Mouse (Mus musculus) hindbrain, embryonic 15.5 days (tissue): ENCODE measurements around the gene Ccdc60. TPM values are rescaled to one million over a fixed set of nuclear protein-coding genes. Genes with fewer than 3 reads are reported as not detected.

Experiments used
- ATAC-seq: fragments of 200-750 bp; cut with Nextera tagmentation; 2 replicates; pipeline ENCODE4 v1.8.0; 2017; ENCODE audit warnings: low read depth, moderate number of reproducible peaks, moderate TSS enrichment; ENCODE audit not compliant: low FRiP score
- H3K27ac ChIP-seq: fragments of 300-500 bp; sonication (generic); replicated peaks from 2 replicates; pipeline ENCODE4 v1.5.1; 2015; ENCODE audit warnings: mild to moderate bottlenecking, inconsistent platforms
- H3K27me3 ChIP-seq: fragments of 300-500 bp; sonication (generic); 2 replicates; pipeline ENCODE4 v1.6.1; 2015; ENCODE audit warnings: control low read depth, inconsistent platforms
- H3K36me3 ChIP-seq: fragments of 300-500 bp; sonication (generic); 2 replicates; pipeline ENCODE4 v1.6.1; 2015; ENCODE audit warnings: control low read depth, inconsistent platforms
- H3K4me1 ChIP-seq: fragments of 300-500 bp; sonication (generic); replicated peaks from 2 replicates; pipeline ENCODE4 v1.6.1; 2015; ENCODE audit warnings: control low read depth, inconsistent platforms
- H3K4me2 ChIP-seq: fragments of 300-500 bp; sonication (generic); 2 replicates; pipeline ENCODE4 v1.6.1; 2015; ENCODE audit warnings: moderate library complexity, mild to moderate bottlenecking, inconsistent platforms
- H3K4me3 ChIP-seq: fragments of 300-500 bp; sonication (generic); 2 replicates; pipeline ENCODE4 v1.5.1; 2015; ENCODE audit warnings: mild to moderate bottlenecking, inconsistent platforms
- H3K9ac ChIP-seq: fragments of 300-500 bp; sonication (generic); 2 replicates; pipeline ENCODE4 v1.6.1; 2015; ENCODE audit warnings: inconsistent platforms
- H3K9me3 ChIP-seq: fragments of 300-500 bp; sonication (generic); 2 replicates; pipeline ENCODE4 v1.6.1; 2016; ENCODE audit warnings: control low read depth, inconsistent platforms
- WGBS: fragments of 180-500 bp; shearing (Covaris S2); methylation state at CpG from one replicate; pipeline ENCODE4 v1.1.7; 2015; 5-methylcytosine and 5-hydroxymethylcytosine counted together
- polyA plus RNA-seq: library from polyadenylated mRNA; unstranded; fragments of >200 nt; fragmentation: Nextera tagmentation; extraction: Ambion mirVana; gene quantifications from 2 replicates; pipeline ENCODE4 v1.2.1, GENCODE M21; 2015

Gene Ccdc60
- polyA plus RNA-seq, 1 experiment from 2014 or later: 2.8 TPM

DNA sequence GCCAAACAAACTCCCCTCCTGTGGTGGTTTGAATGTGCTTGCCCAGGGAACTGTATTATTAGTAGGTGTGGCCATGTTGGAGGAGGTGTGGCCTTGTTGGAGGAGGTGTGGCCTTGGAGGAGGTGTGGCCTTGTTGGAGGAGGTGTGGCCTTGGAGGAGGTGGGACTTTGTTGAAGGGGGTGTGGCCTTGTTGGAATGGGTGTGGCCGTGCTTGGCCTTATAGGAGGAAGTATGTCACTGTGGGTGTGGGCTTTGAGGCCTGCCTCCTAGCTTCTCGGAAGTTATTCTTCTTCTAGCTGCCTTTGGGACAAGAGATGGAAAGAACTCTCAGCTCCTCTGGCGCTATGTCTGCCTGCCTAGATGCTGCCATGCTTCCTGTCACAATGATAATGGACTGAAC is 66.9 kb downstream of the Ccdc60 start:
- Histone ChIP-seq H3K36me3 (no peaks in the 10 kb centered on the region), H3K27me3 (no peaks in the 10 kb centered on the region), H3K4me2 (no peak overlapping the region), H3K4me1 (peaks cover 6% of the 10 kb centered on the region; the same call in 1 of the 2 replicates), H3K4me3 (no peak overlapping the region), H3K9ac (no peak overlapping the region), H3K27ac (no peak overlapping the region), H3K9me3 (no peaks in the 10 kb centered on the region)
- 94% methylated on average over 3 of the region's 3 CpGs for WGBS
- ATAC-seq: no peak

DNA sequence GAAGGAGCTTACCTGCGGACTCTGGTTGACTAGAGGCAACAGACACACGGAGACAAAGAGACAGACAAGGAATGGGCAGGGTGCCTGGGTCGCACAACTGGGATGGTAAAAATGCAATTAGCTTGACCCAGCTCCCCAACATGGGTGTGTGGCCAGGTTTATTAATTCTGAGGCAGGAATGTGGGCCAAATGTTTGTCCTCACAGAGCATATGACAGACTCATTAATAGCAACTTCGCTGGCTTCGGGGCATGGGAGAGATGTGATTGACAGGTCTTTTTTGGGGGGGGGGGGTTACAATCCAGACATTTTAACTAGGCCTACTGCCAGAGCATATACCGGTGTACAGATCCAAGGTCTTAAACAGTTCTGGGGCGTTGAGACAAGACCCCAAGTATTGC is 69.5 kb downstream of the Ccdc60 start:
- Histone ChIP-seq H3K27me3 (0 out of 2 replicates have a peak, but pooled peaks cover 3% of the 10 kb centered on the region), H3K9me3 (no peaks in the 10 kb centered on the region), H3K4me2 (no peak overlapping the region), H3K4me1 (peaks cover 6% of the 10 kb centered on the region; the same call in 1 of the 2 replicates), H3K9ac (no peak overlapping the region), H3K4me3 (no peak overlapping the region), H3K27ac (no peak overlapping the region), H3K36me3 (no peaks in the 10 kb centered on the region)
- whole genome bisulfite sequencing: 59% methylated on average over 7 of the region's 7 CpGs
- no peak for ATAC-seq

- Histone ChIP-seq H3K36me3 (no peaks in the 10 kb centered on the region), H3K4me3 (no peak overlapping the region), H3K9ac (no peak overlapping the region), H3K9me3 (no peaks in the 10 kb centered on the region), H3K4me1 (peaks cover 23% of the 10 kb centered on the region), H3K27ac (no peak overlapping the region), H3K4me2 (no peak overlapping the region), H3K27me3 (0 out of 2 replicates have a peak, but pooled peaks cover 3% of the 10 kb centered on the region)
- no peak for ATAC-seq
- WGBS: 70% methylated on average over 5 of the region's 5 CpGs
Observed at GRCm38 (mm10) chr5:116212706-116213105, 76.1 kb downstream of the Ccdc60 start.

GRCm38 (mm10) chr5:116209378-116210091 is 79.2 kb downstream of the Ccdc60 start:
- no peaks in the 10 kb centered on the region for H3K36me3 ChIP-seq
- H3K27me3 ChIP-seq: no peaks in the 10 kb centered on the region
- WGBS: 20% methylated on average over 11 of the region's 11 CpGs
- H3K9ac ChIP-seq: 0 out of 2 replicates have a peak overlapping the region, but pooled peaks have one; percentile 27
- H3K27ac ChIP-seq: peak overlapping the region; percentile 79
- H3K4me2 ChIP-seq: peak overlapping the region; percentile 34; the same call in 1 of the 2 replicates
- ATAC-seq: peak; percentile 65; the same call in 1 of the 2 replicates
- H3K4me1 ChIP-seq: peaks cover 23% of the 10 kb centered on the region
- no peak overlapping the region for H3K4me3 ChIP-seq
- H3K9me3 ChIP-seq: no peaks in the 10 kb centered on the region

DNA sequence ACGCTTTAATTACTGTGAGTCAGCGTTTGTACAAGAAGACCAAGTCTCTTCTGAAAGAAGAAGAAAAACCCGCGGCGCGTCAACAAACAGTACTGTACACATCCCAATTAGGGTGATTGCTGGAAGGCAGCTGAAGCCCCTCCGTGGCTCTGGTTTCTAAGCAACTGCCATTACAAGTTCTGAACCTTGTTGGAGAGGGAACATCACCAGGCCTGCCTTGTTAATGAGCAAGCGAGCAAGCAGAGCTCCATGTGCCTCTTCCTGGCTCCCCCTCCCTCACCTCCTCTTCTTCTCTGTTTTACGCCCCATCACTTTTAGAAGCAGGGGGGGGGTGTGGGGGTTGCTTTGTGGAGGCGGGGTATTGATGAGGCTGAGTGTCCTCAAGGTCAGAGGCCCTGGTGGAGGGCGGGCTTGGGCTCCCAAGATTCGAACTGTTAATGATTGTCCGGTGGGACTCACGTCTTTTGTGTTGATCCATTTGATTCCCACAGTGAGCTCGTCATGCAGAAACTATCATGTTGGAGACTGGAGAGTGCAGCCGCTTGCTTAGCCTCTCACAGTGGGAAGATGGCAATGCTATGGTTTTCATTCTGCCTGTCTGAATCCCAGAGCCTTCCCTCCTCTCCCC is 79.9 kb downstream of the Ccdc60 start:
- WGBS: 15% methylated on average over 16 of the region's 16 CpGs
- H3K27ac ChIP-seq: peak overlapping the region; percentile 79
- no peak overlapping the region for H3K4me3 ChIP-seq
- H3K4me2 ChIP-seq: peak overlapping the region; percentile 34
- no peaks in the 10 kb centered on the region for H3K27me3 ChIP-seq
- ATAC-seq: peak; percentile 81
- no peak overlapping the region for H3K9ac ChIP-seq
- H3K36me3 ChIP-seq: no peaks in the 10 kb centered on the region
- peaks cover 23% of the 10 kb centered on the region for H3K4me1 ChIP-seq
- H3K9me3 ChIP-seq: no peaks in the 10 kb centered on the region

DNA sequence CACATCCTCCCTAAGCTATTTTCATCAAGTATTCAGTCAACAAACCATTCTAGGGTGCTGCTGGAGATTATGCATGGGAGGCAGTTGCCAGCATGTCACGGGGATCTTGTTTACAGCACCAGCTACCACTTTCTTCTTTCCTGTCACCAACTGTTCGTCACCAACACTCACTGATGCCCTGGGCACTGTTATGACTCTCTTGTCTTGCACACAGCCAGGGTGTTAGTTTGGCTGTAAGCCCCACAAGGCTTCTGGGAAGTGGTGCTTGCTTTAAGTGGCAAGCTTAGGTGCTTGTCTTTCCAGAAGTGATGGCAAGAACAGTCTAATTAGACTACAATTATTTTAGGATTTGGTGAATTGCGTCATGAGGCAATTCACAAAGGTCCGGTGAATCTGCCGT is 86.1 kb downstream of the Ccdc60 start:
- Histone ChIP-seq H3K4me1 (no peaks in the 10 kb centered on the region), H3K4me2 (no peak overlapping the region)
- 70% methylated on average over 5 of the region's 5 CpGs for WGBS

GRCm38 (mm10) chr5:116194499-116194898 is 94.3 kb downstream of the Ccdc60 start:
- 37% methylated on average over 11 of the region's 11 CpGs for WGBS
- no peak overlapping the region for H3K27ac ChIP-seq
- no peaks in the 10 kb centered on the region for H3K36me3 ChIP-seq
- no peak overlapping the region for H3K9ac ChIP-seq
- H3K4me2 ChIP-seq: no peak overlapping the region
- H3K4me1 ChIP-seq: no peaks in the 10 kb centered on the region
- no peak overlapping the region for H3K4me3 ChIP-seq
- ATAC-seq: no peak
- H3K9me3 ChIP-seq: no peaks in the 10 kb centered on the region
- no peaks in the 10 kb centered on the region for H3K27me3 ChIP-seq

More for the DNA sequence above, 86.1 kb downstream of the Ccdc60 start:
- no peak overlapping the region for H3K9ac ChIP-seq
- no peak for ATAC-seq
- no peaks in the 10 kb centered on the region for H3K27me3 ChIP-seq
- no peaks in the 10 kb centered on the region for H3K9me3 ChIP-seq
- no peaks in the 10 kb centered on the region for H3K36me3 ChIP-seq
- H3K27ac ChIP-seq: no peak overlapping the region
- H3K4me3 ChIP-seq: no peak overlapping the region

GRCm38 (mm10) chr5:116192693-116193092 is 96.1 kb downstream of the Ccdc60 start:
- no peaks in the 10 kb centered on the region for H3K4me1 ChIP-seq
- H3K4me2 ChIP-seq: no peak overlapping the region
- no peak for ATAC-seq
- no peak overlapping the region for H3K27ac ChIP-seq
- H3K36me3 ChIP-seq: no peaks in the 10 kb centered on the region
- no peaks in the 10 kb centered on the region for H3K27me3 ChIP-seq
- H3K4me3 ChIP-seq: no peak overlapping the region
- WGBS: 77% methylated on average over 9 of the region's 9 CpGs
- no peak overlapping the region for H3K9ac ChIP-seq
- H3K9me3 ChIP-seq: no peaks in the 10 kb centered on the region

DNA sequence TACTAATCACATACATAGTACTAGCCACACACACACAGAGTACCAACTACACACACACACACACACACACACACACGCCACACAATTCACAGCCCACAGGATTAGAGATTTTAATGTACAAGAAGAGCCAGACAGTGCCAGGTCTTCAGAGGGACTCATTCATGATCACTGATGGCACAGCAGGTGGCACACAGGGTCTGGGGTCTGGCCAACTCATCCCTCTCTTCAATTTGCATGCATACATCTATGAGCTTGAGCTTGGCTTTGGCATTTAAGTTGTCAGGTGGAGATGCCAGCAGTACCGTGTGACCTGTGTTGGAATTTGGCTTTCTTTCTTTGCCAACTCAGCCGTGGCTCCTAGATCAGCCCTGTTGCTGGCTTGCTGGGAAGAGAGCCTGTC is 97.2 kb downstream of the Ccdc60 start:
- WGBS: 71% methylated on average over 3 of the region's 3 CpGs
- no peak overlapping the region for H3K9ac ChIP-seq
- no peaks in the 10 kb centered on the region for H3K36me3 ChIP-seq
- 0 out of 2 replicates have a peak, but pooled peaks have one; percentile 19 for ATAC-seq
- no peak overlapping the region for H3K27ac ChIP-seq
- H3K4me1 ChIP-seq: no peaks in the 10 kb centered on the region
- no peaks in the 10 kb centered on the region for H3K9me3 ChIP-seq
- no peaks in the 10 kb centered on the region for H3K27me3 ChIP-seq
- H3K4me3 ChIP-seq: no peak overlapping the region
- no peak overlapping the region for H3K4me2 ChIP-seq

DNA sequence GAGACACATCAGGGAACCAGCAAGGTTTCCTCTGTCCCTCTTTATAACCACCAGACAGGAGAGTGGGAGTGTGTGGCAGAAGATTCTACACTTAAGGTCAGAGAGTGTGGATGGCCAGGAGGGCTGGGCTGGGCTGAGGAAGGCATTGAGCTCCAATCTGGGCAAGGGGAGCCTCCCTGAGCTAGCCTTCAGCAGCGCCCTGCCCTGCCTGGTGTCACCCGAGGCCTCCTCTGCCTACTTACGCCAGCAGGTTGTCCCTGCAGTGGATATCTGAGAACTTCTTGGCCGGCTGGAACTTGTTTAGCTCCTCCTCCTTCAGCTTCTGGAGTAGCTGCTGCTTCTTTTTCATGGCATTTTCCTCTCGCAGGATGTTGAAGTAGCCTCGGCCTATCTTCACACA is 99.0 kb downstream of the Ccdc60 start:
- Histone ChIP-seq H3K4me3 (no peak overlapping the region), H3K36me3 (no peaks in the 10 kb centered on the region), H3K9ac (no peak overlapping the region), H3K4me2 (no peak overlapping the region), H3K27ac (no peak overlapping the region), H3K9me3 (no peaks in the 10 kb centered on the region), H3K27me3 (no peaks in the 10 kb centered on the region), H3K4me1 (no peaks in the 10 kb centered on the region)
- whole genome bisulfite sequencing: 56% methylated on average over 6 of the region's 6 CpGs
- ATAC-seq: no peak

- Histone ChIP-seq H3K4me3 (no peak overlapping the region), H3K36me3 (no peaks in the 10 kb centered on the region), H3K4me1 (no peaks in the 10 kb centered on the region), H3K9me3 (no peaks in the 10 kb centered on the region), H3K27ac (no peak overlapping the region), H3K9ac (no peak overlapping the region), H3K4me2 (no peak overlapping the region), H3K27me3 (no peaks in the 10 kb centered on the region)
- no peak for ATAC-seq
- 36% methylated on average over 13 of the region's 13 CpGs for WGBS
Observed at GRCm38 (mm10) chr5:116180594-116180993, 108.2 kb downstream of the Ccdc60 start.

DNA sequence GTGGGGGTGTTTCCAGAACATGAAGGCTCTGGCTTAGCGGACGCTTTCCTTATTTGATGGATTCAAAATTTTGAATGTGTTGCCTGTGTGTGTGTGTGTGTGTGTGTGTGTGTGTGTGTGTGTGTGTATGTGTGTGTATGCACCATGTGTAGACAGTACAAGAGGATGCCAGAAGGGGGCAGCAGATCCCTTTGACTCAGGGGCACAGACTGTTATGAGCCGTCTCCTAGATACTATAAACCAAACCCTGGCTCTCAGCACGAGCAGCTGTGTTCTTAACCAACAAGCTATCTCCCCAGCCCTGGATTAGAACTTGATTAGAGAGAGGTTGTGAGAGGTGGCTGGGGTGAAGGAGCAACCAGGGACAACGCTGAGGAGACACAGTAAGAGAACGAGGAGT is 117.1 kb downstream of the Ccdc60 start:
- no peak overlapping the region for H3K27ac ChIP-seq
- WGBS: 99% methylated on average over 6 of the region's 6 CpGs
- no peak for ATAC-seq
- no peaks in the 10 kb centered on the region for H3K36me3 ChIP-seq
- no peaks in the 10 kb centered on the region for H3K27me3 ChIP-seq
- H3K4me1 ChIP-seq: no peaks in the 10 kb centered on the region
- H3K9me3 ChIP-seq: no peaks in the 10 kb centered on the region
- H3K4me3 ChIP-seq: no peak overlapping the region
- H3K9ac ChIP-seq: no peak overlapping the region
- H3K4me2 ChIP-seq: no peak overlapping the region
